Mouse (Mus musculus): ENCODE measurements around the gene Tspan5. TPM values are rescaled to one million over a fixed set of nuclear protein-coding genes. Genes with fewer than 3 reads are reported as not detected.
A peak's percentile ranks its signal among the peaks of the same experiment; 100 is the strongest.

Gene Tspan5
- polyA plus RNA-seq (2015; fragmentation: Nextera tagmentation; extraction: Ambion mirVana): 101 and 102 TPM in 2 replicates

DNA sequence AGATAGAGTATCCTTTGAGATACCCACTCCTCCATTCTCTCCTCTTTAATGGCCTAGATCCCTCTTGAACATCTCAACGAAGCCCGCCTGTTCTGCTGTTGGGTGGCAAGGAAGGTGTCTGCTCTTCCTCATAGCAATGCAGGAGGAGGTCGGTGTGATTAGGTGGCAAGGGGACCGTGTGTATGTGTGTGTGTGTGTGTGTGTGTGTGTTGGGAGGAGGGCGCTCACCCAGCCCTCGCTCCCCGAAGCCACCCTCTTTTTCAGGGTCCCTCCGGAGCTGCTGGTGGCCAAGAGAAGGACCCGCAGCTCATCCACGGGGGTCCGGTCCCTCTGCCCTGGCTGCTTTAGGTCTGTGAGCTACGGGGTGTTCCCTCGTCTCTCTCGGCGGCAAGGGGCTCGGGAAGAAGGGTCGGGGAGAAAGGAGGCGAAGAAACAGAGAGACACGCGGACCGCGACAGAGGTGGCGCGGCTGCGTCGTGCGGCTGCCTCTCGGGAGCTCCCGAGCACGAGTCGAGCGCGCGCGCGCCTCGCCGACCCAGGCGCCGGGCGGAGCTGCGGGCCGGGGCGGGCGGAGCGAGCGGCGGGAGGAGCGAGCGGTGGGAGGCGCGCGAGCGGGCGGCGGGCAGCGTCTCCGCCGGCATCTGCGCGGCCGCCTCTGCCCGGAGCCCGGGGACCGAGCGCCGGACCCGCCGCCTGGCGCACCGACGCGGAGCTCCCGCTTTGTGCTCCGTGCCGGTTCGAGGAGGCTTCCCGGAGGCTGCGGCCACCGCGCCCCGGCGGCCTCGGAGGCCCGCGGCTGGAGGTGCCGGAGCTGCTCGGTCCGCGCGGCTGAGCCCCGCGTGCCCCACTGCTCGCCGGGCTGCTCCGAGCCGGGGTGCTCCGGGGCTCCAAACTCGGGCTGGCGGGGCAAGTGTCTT, at the start of gene Tspan5:
Tspan5 (plus strand) TSS at position 547 of the 917 bp plus-strand sequence.
- ATAC-seq (ENCODE audit: low read depth): peak; percentile 88
- peak within 1 kb of the TSS; percentile 92 for H3K4me3 ChIP-seq
- peak within 1 kb of the TSS; percentile 94 for H3K9ac ChIP-seq

DNA sequence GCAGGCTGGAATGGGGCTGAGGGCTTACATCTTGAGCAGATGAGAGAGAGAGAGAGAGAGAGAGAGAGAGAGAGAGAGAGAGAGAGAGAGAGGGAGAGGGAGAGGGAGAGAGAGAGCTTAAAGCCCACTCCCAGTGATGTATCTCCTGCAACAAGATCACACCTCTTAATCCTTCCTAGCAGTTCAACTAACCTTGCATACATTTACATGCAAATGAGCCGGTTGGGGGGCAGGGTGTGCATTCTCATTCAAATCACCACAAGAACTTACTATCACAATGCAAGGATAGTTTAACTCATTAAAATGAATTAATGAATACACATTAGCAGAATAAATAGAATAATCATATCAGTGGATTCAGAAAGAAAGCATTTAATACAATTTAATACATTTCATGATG, 49.7 kb upstream of the Tspan5 start:
- no peaks in the 10 kb centered on the region for H3K9me3 ChIP-seq
- no peak overlapping the region for H3K9ac ChIP-seq
- 16% methylated on average over 1 of the region's 1 CpGs for WGBS
- H3K36me3 ChIP-seq: no peaks in the 10 kb centered on the region
- H3K4me1 ChIP-seq (replicated peaks): no peaks in the 10 kb centered on the region
- no peak overlapping the region for H3K27ac ChIP-seq (replicated peaks)
- H3K4me2 ChIP-seq: no peak overlapping the region
- no peak for ATAC-seq (ENCODE audit: low read depth)
- no peaks in the 10 kb centered on the region for H3K27me3 ChIP-seq
- H3K4me3 ChIP-seq: no peak overlapping the region

More for the DNA sequence above, at the start of gene Tspan5:
- Histone ChIP-seq H3K9me3 (no peaks in the 10 kb centered on the region), H3K27me3 (no peaks in the 10 kb centered on the region), H3K4me2 (peak within 1 kb of the TSS; percentile 80), H3K4me1 (replicated peaks) (peaks cover 43% of the 10 kb centered on the region), H3K36me3 (no peaks in the 10 kb centered on the region), H3K27ac (replicated peaks) (peak within 1 kb of the TSS; percentile 97)
- WGBS: under 1% methylated on average over 86 of the region's 100 CpGs

- ATAC-seq (ENCODE audit: low read depth): no peak
- WGBS: 88% methylated on average over 12 of the region's 12 CpGs
Observed at GRCm38 (mm10) chr3:138703399-138703798, 38.6 kb upstream of the Tspan5 start.

GRCm38 (mm10) chr3:138704469-138704868, 37.5 kb upstream of the Tspan5 start:
- ATAC-seq (ENCODE audit: low read depth): no peak
- Histone ChIP-seq H3K9ac (no peak overlapping the region), H3K36me3 (no peaks in the 10 kb centered on the region), H3K27me3 (no peaks in the 10 kb centered on the region), H3K4me1 (replicated peaks) (no peaks in the 10 kb centered on the region), H3K9me3 (no peaks in the 10 kb centered on the region), H3K4me3 (no peak overlapping the region), H3K27ac (replicated peaks) (no peak overlapping the region), H3K4me2 (no peak overlapping the region)
- 84% methylated on average over 9 of the region's 9 CpGs for WGBS

More at GRCm38 (mm10) chr3:138703399-138703798, 38.6 kb upstream of the Tspan5 start:
- H3K9ac ChIP-seq: no peak overlapping the region
- no peaks in the 10 kb centered on the region for H3K4me1 ChIP-seq (replicated peaks)
- no peak overlapping the region for H3K4me3 ChIP-seq
- no peaks in the 10 kb centered on the region for H3K36me3 ChIP-seq
- no peaks in the 10 kb centered on the region for H3K9me3 ChIP-seq
- no peak overlapping the region for H3K4me2 ChIP-seq
- no peaks in the 10 kb centered on the region for H3K27me3 ChIP-seq
- no peak overlapping the region for H3K27ac ChIP-seq (replicated peaks)

DNA sequence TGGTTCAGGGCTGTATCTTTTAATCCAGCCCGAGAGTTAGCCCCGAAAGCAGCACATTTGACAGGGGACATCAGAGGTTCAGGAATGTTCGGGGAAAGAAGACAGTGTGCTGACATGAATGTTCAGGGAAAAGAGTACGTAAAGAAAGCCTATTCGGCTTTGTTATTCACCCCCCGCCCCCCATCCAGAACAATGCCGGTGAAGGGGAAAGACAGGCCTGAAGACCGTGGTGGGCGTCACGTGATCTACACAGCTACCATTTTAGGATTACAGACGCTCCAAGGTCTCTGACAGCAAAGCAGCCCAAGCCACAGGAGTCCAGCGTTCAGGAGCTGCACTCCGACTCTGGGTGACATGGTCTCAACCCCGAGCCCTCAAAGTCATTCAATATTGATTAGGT, 36.1 kb upstream of the Tspan5 start:
- Histone ChIP-seq H3K27me3 (no peaks in the 10 kb centered on the region), H3K4me2 (no peak overlapping the region), H3K27ac (replicated peaks) (no peak overlapping the region), H3K9ac (no peak overlapping the region), H3K36me3 (no peaks in the 10 kb centered on the region), H3K4me1 (replicated peaks) (no peaks in the 10 kb centered on the region), H3K9me3 (no peaks in the 10 kb centered on the region), H3K4me3 (no peak overlapping the region)
- ATAC-seq (ENCODE audit: low read depth): no peak
- whole genome bisulfite sequencing: 64% methylated on average over 14 of the region's 14 CpGs

- Histone ChIP-seq H3K27me3 (no peaks in the 10 kb centered on the region), H3K36me3 (no peaks in the 10 kb centered on the region), H3K4me3 (no peak overlapping the region), H3K9ac (no peak overlapping the region), H3K4me1 (replicated peaks) (no peaks in the 10 kb centered on the region), H3K4me2 (no peak overlapping the region), H3K27ac (replicated peaks) (no peak overlapping the region), H3K9me3 (no peaks in the 10 kb centered on the region)
- no peak for ATAC-seq (ENCODE audit: low read depth)
- WGBS: 80% methylated on average over 5 of the region's 5 CpGs
Observed at GRCm38 (mm10) chr3:138709183-138709582, 32.8 kb upstream of the Tspan5 start.

DNA sequence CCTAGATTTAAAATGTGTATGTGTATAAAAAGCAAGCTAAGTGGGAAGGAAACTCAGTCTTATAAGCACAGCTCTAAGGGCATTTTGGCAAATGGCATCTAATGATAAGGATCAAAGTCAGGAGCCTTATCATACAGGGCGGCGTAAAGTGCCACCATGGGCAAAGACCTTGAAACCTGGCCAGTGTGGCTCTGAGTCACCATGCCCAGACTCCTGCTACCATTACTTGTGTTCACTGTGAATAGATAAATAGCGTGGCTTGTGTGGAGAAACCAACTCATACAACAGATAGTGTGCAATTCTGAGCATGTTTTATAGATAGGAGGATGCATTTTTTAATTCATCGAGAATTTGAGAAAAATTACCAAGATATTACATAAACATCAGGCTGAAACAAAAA, 30.0 kb upstream of the Tspan5 start:
- Histone ChIP-seq H3K4me1 (replicated peaks) (no peaks in the 10 kb centered on the region), H3K27ac (replicated peaks) (no peak overlapping the region), H3K9me3 (no peaks in the 10 kb centered on the region), H3K36me3 (no peaks in the 10 kb centered on the region), H3K4me2 (no peak overlapping the region), H3K4me3 (no peak overlapping the region), H3K27me3 (no peaks in the 10 kb centered on the region), H3K9ac (no peak overlapping the region)
- ATAC-seq (ENCODE audit: low read depth): no peak
- WGBS: 92% methylated on average over 4 of the region's 4 CpGs

- Histone ChIP-seq H3K36me3 (no peaks in the 10 kb centered on the region), H3K4me1 (replicated peaks) (no peaks in the 10 kb centered on the region), H3K9me3 (no peaks in the 10 kb centered on the region), H3K27me3 (no peaks in the 10 kb centered on the region), H3K4me2 (no peak overlapping the region), H3K4me3 (no peak overlapping the region), H3K27ac (replicated peaks) (no peak overlapping the region), H3K9ac (no peak overlapping the region)
- ATAC-seq (ENCODE audit: low read depth): no peak
- 83% methylated on average over 11 of the region's 11 CpGs for WGBS
Observed at GRCm38 (mm10) chr3:138712452-138713140, 29.4 kb upstream of the Tspan5 start.

DNA sequence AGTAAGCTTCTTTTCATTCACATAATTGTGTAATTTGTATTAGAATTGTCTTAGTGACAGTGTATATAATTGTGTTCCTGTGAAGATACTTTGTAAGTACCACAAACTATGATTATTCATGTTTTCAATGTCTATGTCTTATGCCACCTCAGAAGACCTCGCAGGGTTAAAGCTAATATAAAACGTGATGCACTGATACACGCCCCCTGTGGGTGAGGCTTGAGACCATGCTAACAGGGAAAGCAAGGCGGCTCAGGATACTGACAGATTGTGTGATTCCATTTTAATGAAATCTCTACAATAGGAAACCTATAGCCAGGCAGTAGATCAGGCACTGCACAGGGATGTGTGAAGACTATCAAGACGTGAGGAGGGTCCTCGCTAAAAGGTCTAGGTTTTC, 28.9 kb upstream of the Tspan5 start:
- Histone ChIP-seq H3K4me3 (no peak overlapping the region), H3K4me2 (no peak overlapping the region), H3K9ac (no peak overlapping the region), H3K27ac (replicated peaks) (no peak overlapping the region), H3K36me3 (no peaks in the 10 kb centered on the region), H3K27me3 (no peaks in the 10 kb centered on the region), H3K4me1 (replicated peaks) (no peaks in the 10 kb centered on the region), H3K9me3 (no peaks in the 10 kb centered on the region)
- no peak for ATAC-seq (ENCODE audit: low read depth)
- 57% methylated on average over 6 of the region's 6 CpGs for WGBS

DNA sequence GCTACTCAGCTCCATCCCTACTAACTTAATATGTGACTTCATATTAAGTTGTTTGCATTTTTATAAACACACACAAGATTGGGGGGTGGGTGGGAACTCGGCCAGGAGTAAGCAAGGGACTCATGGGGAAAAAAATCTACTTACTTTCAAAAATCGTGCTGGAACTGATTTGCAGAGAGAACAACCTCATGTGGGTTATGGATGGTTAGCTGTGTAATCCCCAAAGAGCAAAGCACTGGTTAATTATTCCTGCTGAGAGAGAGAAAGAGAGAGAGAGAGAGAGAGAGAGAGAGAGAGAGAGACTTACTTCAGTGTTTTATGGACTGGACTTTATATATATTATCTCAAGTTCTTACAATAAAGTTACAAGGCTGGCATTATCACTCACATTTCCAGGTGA, 27.2 kb upstream of the Tspan5 start:
- H3K4me1 ChIP-seq (replicated peaks): no peaks in the 10 kb centered on the region
- H3K9ac ChIP-seq: no peak overlapping the region
- H3K4me3 ChIP-seq: no peak overlapping the region
- no peaks in the 10 kb centered on the region for H3K36me3 ChIP-seq
- no peaks in the 10 kb centered on the region for H3K27me3 ChIP-seq
- H3K27ac ChIP-seq (replicated peaks): no peak overlapping the region
- H3K4me2 ChIP-seq: no peak overlapping the region
- no peaks in the 10 kb centered on the region for H3K9me3 ChIP-seq
- ATAC-seq (ENCODE audit: low read depth): no peak
- WGBS: 61% methylated on average over 2 of the region's 2 CpGs

GRCm38 (mm10) chr3:138715212-138715611, 26.8 kb upstream of the Tspan5 start:
- Histone ChIP-seq H3K36me3 (no peaks in the 10 kb centered on the region), H3K4me2 (no peak overlapping the region), H3K4me1 (replicated peaks) (no peaks in the 10 kb centered on the region), H3K27ac (replicated peaks) (no peak overlapping the region), H3K4me3 (no peak overlapping the region), H3K9me3 (no peaks in the 10 kb centered on the region), H3K9ac (no peak overlapping the region), H3K27me3 (no peaks in the 10 kb centered on the region)
- ATAC-seq (ENCODE audit: low read depth): no peak
- 85% methylated on average over 4 of the region's 4 CpGs for WGBS

GRCm38 (mm10) chr3:138717040-138717439, 25.0 kb upstream of the Tspan5 start:
- no peak overlapping the region for H3K27ac ChIP-seq (replicated peaks)
- H3K4me3 ChIP-seq: no peak overlapping the region
- H3K27me3 ChIP-seq: no peaks in the 10 kb centered on the region
- no peaks in the 10 kb centered on the region for H3K4me1 ChIP-seq (replicated peaks)
- H3K36me3 ChIP-seq: no peaks in the 10 kb centered on the region
- 86% methylated on average over 5 of the region's 5 CpGs for WGBS
- no peaks in the 10 kb centered on the region for H3K9me3 ChIP-seq
- H3K9ac ChIP-seq: no peak overlapping the region
- no peak overlapping the region for H3K4me2 ChIP-seq
- ATAC-seq (ENCODE audit: low read depth): no peak

All from neural tube, embryonic 13.5 days (tissue).